Mouse (Mus musculus): ENCODE measurements at regions not wholly inside any gene's neighbourhood (a gene's known extent, or its start where the extent isn't known, plus 50 kb on each side); places are given as distances from the start of the nearest gene placed in this dataset.

GRCm38 (mm10) chr5:54342976-54343375 lies 344.7 kb downstream of the Stim2 start:
- Histone ChIP-seq H3K79me2 (ENCODE audit: control insufficient read depth, insufficient read depth) (no peaks in the 10 kb centered on the region), H3K27me3 (ENCODE audit: control insufficient read depth, insufficient read depth, insufficient read length) (no peaks in the 10 kb centered on the region), H3K79me3 (ENCODE audit: low read depth) (no peaks in the 10 kb centered on the region), H3K36me3 (ENCODE audit: control insufficient read depth, insufficient read depth) (no peaks in the 10 kb centered on the region), H3K4me3 (ENCODE audit: insufficient read depth, poor library complexity, severe bottlenecking) (no peak overlapping the region), H3ac (ENCODE audit: control insufficient read depth, insufficient read length, low read depth) (no peak overlapping the region)
- no peak for TF ChIP-seq CEBPB (IDR thresholded peaks at IDR 0.05; ENCODE audit: low read depth)
- TF ChIP-seq CTCF (IDR thresholded peaks at IDR 0.05; ENCODE audit: control insufficient read depth, insufficient read depth, insufficient read length), result no peak
- TF ChIP-seq MYOG (IDR thresholded peaks at IDR 0.05; ENCODE audit: control insufficient read depth, extremely low read depth, insufficient read length), result no peak
- no peak for TF ChIP-seq USF1 (IDR thresholded peaks at IDR 0.05; ENCODE audit: low read depth)
- no peak for TF ChIP-seq MYOD1 (IDR thresholded peaks at IDR 0.05; ENCODE audit: control insufficient read depth, insufficient read length, low read depth)
- no peak for TF ChIP-seq FOSL1 (IDR thresholded peaks at IDR 0.05; ENCODE audit: insufficient read depth, low read length, poor library complexity, severe bottlenecking)
- TF ChIP-seq MAX (IDR thresholded peaks at IDR 0.05), result no peak

- no peaks in the 10 kb centered on the region for H3K36me3 ChIP-seq (ENCODE audit: control insufficient read depth, insufficient read depth)
- no peak for TF ChIP-seq USF1 (IDR thresholded peaks at IDR 0.05; ENCODE audit: low read depth)
- H3K4me3 ChIP-seq (ENCODE audit: insufficient read depth, poor library complexity, severe bottlenecking), result no peak overlapping the region
- no peaks in the 10 kb centered on the region for H3K79me3 ChIP-seq (ENCODE audit: low read depth)
- H3ac ChIP-seq (ENCODE audit: control insufficient read depth, insufficient read length, low read depth), result no peak overlapping the region
- no peaks in the 10 kb centered on the region for H3K79me2 ChIP-seq (ENCODE audit: control insufficient read depth, insufficient read depth)
- no peaks in the 10 kb centered on the region for H3K27me3 ChIP-seq (ENCODE audit: control insufficient read depth, insufficient read depth, insufficient read length)
These were observed 345.1 kb downstream of the Stim2 start for GRCm38 (mm10) chr5:54343432-54343831.

- Histone ChIP-seq H3ac (ENCODE audit: control insufficient read depth, insufficient read length, low read depth) (no peak overlapping the region), H3K27me3 (ENCODE audit: control insufficient read depth, insufficient read depth, insufficient read length) (no peaks in the 10 kb centered on the region), H3K79me2 (ENCODE audit: control insufficient read depth, insufficient read depth) (no peaks in the 10 kb centered on the region), H3K4me3 (ENCODE audit: insufficient read depth, poor library complexity, severe bottlenecking) (no peak overlapping the region), H3K79me3 (ENCODE audit: low read depth) (no peaks in the 10 kb centered on the region), H3K36me3 (ENCODE audit: control insufficient read depth, insufficient read depth) (no peaks in the 10 kb centered on the region)
- TF ChIP-seq CTCF (IDR thresholded peaks at IDR 0.05; ENCODE audit: control insufficient read depth, insufficient read depth, insufficient read length) (no peak), CEBPB (IDR thresholded peaks at IDR 0.05; ENCODE audit: low read depth) (no peak), USF1 (IDR thresholded peaks at IDR 0.05; ENCODE audit: low read depth) (no peak), FOSL1 (IDR thresholded peaks at IDR 0.05; ENCODE audit: insufficient read depth, low read length, poor library complexity, severe bottlenecking) (no peak), MYOG (IDR thresholded peaks at IDR 0.05; ENCODE audit: control insufficient read depth, extremely low read depth, insufficient read length) (no peak), MAX (IDR thresholded peaks at IDR 0.05) (no peak), MYOD1 (IDR thresholded peaks at IDR 0.05; ENCODE audit: control insufficient read depth, insufficient read length, low read depth) (no peak)
These were observed 350.7 kb downstream of the Stim2 start for GRCm38 (mm10) chr5:54348820-54349596.

GRCm38 (mm10) chr5:54349775-54350332 lies 351.6 kb downstream of the Stim2 start:
- H3K36me3 ChIP-seq (ENCODE audit: control insufficient read depth, insufficient read depth), result no peaks in the 10 kb centered on the region
- H3K79me2 ChIP-seq (ENCODE audit: control insufficient read depth, insufficient read depth), result no peaks in the 10 kb centered on the region
- no peaks in the 10 kb centered on the region for H3K27me3 ChIP-seq (ENCODE audit: control insufficient read depth, insufficient read depth, insufficient read length)
- H3ac ChIP-seq (ENCODE audit: control insufficient read depth, insufficient read length, low read depth), result no peak overlapping the region
- H3K4me3 ChIP-seq (ENCODE audit: insufficient read depth, poor library complexity, severe bottlenecking), result no peak overlapping the region
- no peaks in the 10 kb centered on the region for H3K79me3 ChIP-seq (ENCODE audit: low read depth)
- TF ChIP-seq USF1 (IDR thresholded peaks at IDR 0.05; ENCODE audit: low read depth) (no peak), MYOG (IDR thresholded peaks at IDR 0.05; ENCODE audit: control insufficient read depth, extremely low read depth, insufficient read length) (no peak), FOSL1 (IDR thresholded peaks at IDR 0.05; ENCODE audit: insufficient read depth, low read length, poor library complexity, severe bottlenecking) (no peak), CEBPB (IDR thresholded peaks at IDR 0.05; ENCODE audit: low read depth) (no peak), CTCF (IDR thresholded peaks at IDR 0.05; ENCODE audit: control insufficient read depth, insufficient read depth, insufficient read length) (no peak), MAX (IDR thresholded peaks at IDR 0.05) (no peak), MYOD1 (IDR thresholded peaks at IDR 0.05; ENCODE audit: control insufficient read depth, insufficient read length, low read depth) (no peak)

GRCm38 (mm10) chr5:54356105-54356504 lies 357.8 kb downstream of the Stim2 start:
- Histone ChIP-seq H3K27me3 (ENCODE audit: control insufficient read depth, insufficient read depth, insufficient read length) (no peaks in the 10 kb centered on the region), H3K4me3 (ENCODE audit: insufficient read depth, poor library complexity, severe bottlenecking) (no peak overlapping the region), H3K79me3 (ENCODE audit: low read depth) (no peaks in the 10 kb centered on the region), H3ac (ENCODE audit: control insufficient read depth, insufficient read length, low read depth) (no peak overlapping the region), H3K79me2 (ENCODE audit: control insufficient read depth, insufficient read depth) (no peaks in the 10 kb centered on the region), H3K36me3 (ENCODE audit: control insufficient read depth, insufficient read depth) (no peaks in the 10 kb centered on the region)
- TF ChIP-seq CEBPB (IDR thresholded peaks at IDR 0.05; ENCODE audit: low read depth) (no peak), MAX (IDR thresholded peaks at IDR 0.05) (no peak), CTCF (IDR thresholded peaks at IDR 0.05; ENCODE audit: control insufficient read depth, insufficient read depth, insufficient read length) (no peak), USF1 (IDR thresholded peaks at IDR 0.05; ENCODE audit: low read depth) (no peak)

- no peak overlapping the region for H3ac ChIP-seq (ENCODE audit: control insufficient read depth, insufficient read length, low read depth)
- no peaks in the 10 kb centered on the region for H3K27me3 ChIP-seq (ENCODE audit: control insufficient read depth, insufficient read depth, insufficient read length)
- no peak overlapping the region for H3K4me3 ChIP-seq (ENCODE audit: insufficient read depth, poor library complexity, severe bottlenecking)
- H3K79me3 ChIP-seq (ENCODE audit: low read depth), result no peaks in the 10 kb centered on the region
- TF ChIP-seq MYOG (IDR thresholded peaks at IDR 0.05; ENCODE audit: control insufficient read depth, extremely low read depth, insufficient read length) (no peak), CTCF (IDR thresholded peaks at IDR 0.05; ENCODE audit: control insufficient read depth, insufficient read depth, insufficient read length) (no peak), MAX (IDR thresholded peaks at IDR 0.05) (no peak), MYOD1 (IDR thresholded peaks at IDR 0.05; ENCODE audit: control insufficient read depth, insufficient read length, low read depth) (no peak), CEBPB (IDR thresholded peaks at IDR 0.05; ENCODE audit: low read depth) (no peak), USF1 (IDR thresholded peaks at IDR 0.05; ENCODE audit: low read depth) (no peak), FOSL1 (IDR thresholded peaks at IDR 0.05; ENCODE audit: insufficient read depth, low read length, poor library complexity, severe bottlenecking) (no peak)
- H3K36me3 ChIP-seq (ENCODE audit: control insufficient read depth, insufficient read depth), result no peaks in the 10 kb centered on the region
- H3K79me2 ChIP-seq (ENCODE audit: control insufficient read depth, insufficient read depth), result no peaks in the 10 kb centered on the region
These were observed 359.2 kb downstream of the Stim2 start for GRCm38 (mm10) chr5:54357501-54357900.

Data from C2C12 (cell line).